Mouse (Mus musculus) neural tube, postnatal 0 days (tissue): ENCODE results near the gene Serpina3a. TPM values are rescaled to one million over a fixed set of nuclear protein-coding genes. Genes with fewer than 3 reads are reported as not detected.

Experiments
- polyA plus RNA-seq: library from polyadenylated mRNA; unstranded; fragments of >200 nt; fragmentation: Nextera tagmentation; extraction: Ambion mirVana; gene quantifications from 2 replicates; pipeline ENCODE4 v1.2.1, GENCODE M21; 2015

Serpina3a gene
- polyA plus RNA-seq = not detected in 2 replicates

DNA sequence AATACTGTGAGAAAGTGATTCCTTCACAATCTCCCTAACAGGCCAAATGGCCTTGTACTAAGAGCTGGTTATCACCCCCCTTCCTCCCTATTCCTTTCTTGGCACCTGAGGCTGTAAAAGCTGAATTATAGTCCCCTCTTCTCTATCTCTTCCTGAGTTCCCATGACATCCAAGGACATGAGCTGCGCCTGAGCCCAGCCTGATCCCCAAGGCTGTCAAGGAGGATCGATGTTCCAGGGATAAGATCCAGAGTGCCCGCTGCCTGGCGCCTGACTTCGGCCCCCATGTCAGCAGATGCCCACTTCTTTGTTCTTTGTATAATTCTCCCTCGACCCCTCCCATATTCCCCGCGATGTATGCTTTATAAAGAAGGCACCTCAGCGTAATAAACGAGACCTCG, at the start of gene Serpina3a:
Gene Serpina3a, plus strand, starts transcription at position 392 of the 400 bp plus-strand sequence.

DNA sequence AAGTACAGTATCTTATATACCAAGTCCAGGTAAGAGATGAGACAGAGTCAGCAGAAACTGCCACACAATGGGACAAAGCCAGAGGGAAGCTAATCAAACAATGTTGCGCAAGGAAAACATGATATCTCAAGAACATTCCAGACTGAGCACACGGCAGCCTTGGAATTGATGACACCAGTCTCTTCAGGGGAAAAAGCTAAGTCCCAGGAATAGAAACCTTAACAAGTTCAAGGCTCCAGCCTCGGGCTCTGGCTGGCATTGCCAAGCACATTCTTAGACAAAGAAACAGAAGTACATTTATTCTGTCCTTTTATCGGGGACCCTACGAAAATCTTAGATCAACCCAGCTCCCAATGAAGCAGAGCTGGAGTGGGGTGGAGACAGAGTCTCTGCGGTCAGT, 11.8 kb upstream of the Serpina3a start, which contains the start of gene Serpina5:
Gene Serpina5, plus strand, starts transcription at position 346 of the 400 bp plus-strand sequence.

DNA sequence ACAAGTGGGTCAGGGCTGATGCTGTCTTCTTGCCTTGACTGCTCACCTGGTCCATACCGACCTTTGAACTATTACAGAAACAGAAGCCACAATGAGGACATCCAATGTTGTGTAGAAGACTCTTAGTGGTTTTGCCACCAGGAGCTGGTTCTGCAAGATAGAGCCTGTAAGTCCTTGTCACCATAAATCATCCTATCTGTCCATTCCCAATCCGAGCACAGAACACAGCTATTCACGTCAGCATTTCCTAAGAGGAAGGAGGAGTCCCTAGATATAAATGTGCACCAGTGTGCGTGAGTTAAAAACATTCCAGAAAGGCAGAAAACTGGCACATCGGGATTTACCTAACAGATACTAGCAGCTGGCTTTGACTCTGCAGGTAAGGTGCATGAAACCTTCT, 15.2 kb downstream of the Serpina3a start, which contains the start of gene Serpina3b:
Gene Serpina3b, plus strand, starts transcription at position 301 of the 400 bp plus-strand sequence.

DNA sequence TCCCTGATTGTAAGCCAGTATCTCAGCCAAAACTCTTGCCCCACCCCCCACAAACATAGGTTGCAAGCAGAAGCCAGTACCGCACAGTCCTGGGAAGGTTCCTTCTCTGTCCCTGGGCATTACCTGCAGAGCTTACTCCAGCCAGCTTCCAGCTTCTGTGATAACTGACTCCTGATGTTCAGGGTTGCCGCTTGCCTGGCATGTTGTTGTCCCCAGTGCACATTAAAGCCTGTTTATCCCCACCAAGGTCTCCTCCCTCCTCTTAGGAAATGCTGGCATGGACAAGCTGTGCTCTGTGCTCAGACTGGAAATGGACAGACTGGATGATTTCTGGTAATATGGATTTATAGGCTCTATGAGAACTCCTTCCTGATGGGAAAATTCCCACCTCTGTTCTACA, 41.1 kb downstream of the Serpina3a start, which contains the start of gene Serpina3c:
Gene Serpina3c, minus strand, starts transcription at position 215 of the 400 bp plus-strand sequence.

Other genes with a start within 250 kb of the Serpina3a start
- 0.41 TPM in 1 of 2 replicates, not detected in the other for gene Serpina1a, start 249.2 kb upstream of the Serpina3a start, polyA plus RNA-seq
- gene Serpina1c, start 207.8 kb upstream of the Serpina3a start, polyA plus RNA-seq = not detected in 2 replicates
- 0.45 TPM in 2 replicates for gene Serpina1e, start 153.7 kb upstream of the Serpina3a start, polyA plus RNA-seq
- gene Serpina11, start 122.8 kb upstream of the Serpina3a start, polyA plus RNA-seq = not detected in 2 replicates
- gene Serpina9, start 99.0 kb upstream of the Serpina3a start, polyA plus RNA-seq = 0.13 and 0.17 TPM in 2 replicates
- not detected in 2 replicates for gene Serpina12, start 68.3 kb upstream of the Serpina3a start, polyA plus RNA-seq
- not detected in 2 replicates for gene Serpina5, start 11.6 kb upstream of the Serpina3a start, polyA plus RNA-seq
- not detected in 2 replicates for gene Serpina3b, start 15.3 kb downstream of the Serpina3a start, polyA plus RNA-seq
- gene Serpina3c, start 41.1 kb downstream of the Serpina3a start, polyA plus RNA-seq = 0.13 TPM in 1 of 2 replicates, not detected in the other
- not detected in 2 replicates for gene Serpina3f, start 101.8 kb downstream of the Serpina3a start, polyA plus RNA-seq
- gene Serpina3g, start 123.5 kb downstream of the Serpina3a start, polyA plus RNA-seq = 2.4 and 3.9 TPM in 2 replicates
- 0.15 TPM in 1 of 2 replicates, not detected in the other for gene Serpina3i, start 150.4 kb downstream of the Serpina3a start, polyA plus RNA-seq
- gene Serpina3j, start 201.8 kb downstream of the Serpina3a start, polyA plus RNA-seq = not detected in 2 replicates
- gene Serpina3k, start 225.8 kb downstream of the Serpina3a start, polyA plus RNA-seq = not detected in 2 replicates
- not detected in 2 replicates for gene Serpina3m, start 225.8 kb downstream of the Serpina3a start, polyA plus RNA-seq